Mouse (Mus musculus) c-Kit-positive CD71-negative TER-119-negative erythroid progenitor cells, embryonic 14.5 days (primary cell): ENCODE measurements around the gene Arpc2.

ENCODE experiments used
- DNase-seq: peaks from one replicate; pipeline ENCODE4 v3.0.0-alpha.2; 2013; ENCODE audit warnings: low read depth

Gene Arpc2

GRCm38 (mm10) chr1:74239162-74239561 lies 3.3 kb downstream of the Arpc2 start:
- DNase-seq: no peak

- no peak for DNase-seq
These were observed 3.7 kb downstream of the Arpc2 start for GRCm38 (mm10) chr1:74239618-74240017.

GRCm38 (mm10) chr1:74240311-74240710 lies 4.4 kb downstream of the Arpc2 start:
- no peak for DNase-seq

GRCm38 (mm10) chr1:74240832-74241231 lies 4.9 kb downstream of the Arpc2 start:
- DNase-seq: no peak

GRCm38 (mm10) chr1:74245525-74245924 lies 9.6 kb downstream of the Arpc2 start:
- DNase-seq: no peak

GRCm38 (mm10) chr1:74248799-74249198 lies 12.9 kb downstream of the Arpc2 start:
- DNase-seq: no peak

- DNase-seq: no peak
These were observed 13.6 kb downstream of the Arpc2 start for GRCm38 (mm10) chr1:74249331-74249980.

- no peak for DNase-seq
These were observed 14.2 kb downstream of the Arpc2 start for GRCm38 (mm10) chr1:74250096-74250495.

GRCm38 (mm10) chr1:74255704-74256345 lies 19.9 kb downstream of the Arpc2 start:
- no peak for DNase-seq

GRCm38 (mm10) chr1:74256782-74257181 lies 20.9 kb downstream of the Arpc2 start:
- no peak for DNase-seq

- no peak for DNase-seq
These were observed 26.6 kb downstream of the Arpc2 start for GRCm38 (mm10) chr1:74262510-74262909.

GRCm38 (mm10) chr1:74268750-74269149 lies 32.9 kb downstream of the Arpc2 start:
- DNase-seq: no peak

GRCm38 (mm10) chr1:74271659-74272058 lies 35.8 kb downstream of the Arpc2 start:
- no peak for DNase-seq

GRCm38 (mm10) chr1:74275015-74275414 lies 39.1 kb downstream of the Arpc2 start:
- no peak for DNase-seq

GRCm38 (mm10) chr1:74277041-74277440 lies 41.2 kb downstream of the Arpc2 start:
- DNase-seq: no peak

GRCm38 (mm10) chr1:74277883-74278537 lies 42.1 kb downstream of the Arpc2 start:
- DNase-seq: no peak

GRCm38 (mm10) chr1:74278538-74278937 lies 42.7 kb downstream of the Arpc2 start, which contains the start of gene Gpbar1:
Gpbar1 (plus strand) TSS chr1:74278550.
- no peak for DNase-seq

- no peak for DNase-seq
These were observed 43.1 kb downstream of the Arpc2 start for GRCm38 (mm10) chr1:74278988-74279387.

GRCm38 (mm10) chr1:74280591-74281325 lies 44.9 kb downstream of the Arpc2 start:
- DNase-seq: no peak

GRCm38 (mm10) chr1:74281372-74281771 lies 45.5 kb downstream of the Arpc2 start:
- no peak for DNase-seq

- no peak for DNase-seq
These were observed 46.0 kb downstream of the Arpc2 start for GRCm38 (mm10) chr1:74281886-74282285.

- no peak for DNase-seq
These were observed 47.2 kb downstream of the Arpc2 start for GRCm38 (mm10) chr1:74282896-74283625.
